In the genomic region with DNA sequence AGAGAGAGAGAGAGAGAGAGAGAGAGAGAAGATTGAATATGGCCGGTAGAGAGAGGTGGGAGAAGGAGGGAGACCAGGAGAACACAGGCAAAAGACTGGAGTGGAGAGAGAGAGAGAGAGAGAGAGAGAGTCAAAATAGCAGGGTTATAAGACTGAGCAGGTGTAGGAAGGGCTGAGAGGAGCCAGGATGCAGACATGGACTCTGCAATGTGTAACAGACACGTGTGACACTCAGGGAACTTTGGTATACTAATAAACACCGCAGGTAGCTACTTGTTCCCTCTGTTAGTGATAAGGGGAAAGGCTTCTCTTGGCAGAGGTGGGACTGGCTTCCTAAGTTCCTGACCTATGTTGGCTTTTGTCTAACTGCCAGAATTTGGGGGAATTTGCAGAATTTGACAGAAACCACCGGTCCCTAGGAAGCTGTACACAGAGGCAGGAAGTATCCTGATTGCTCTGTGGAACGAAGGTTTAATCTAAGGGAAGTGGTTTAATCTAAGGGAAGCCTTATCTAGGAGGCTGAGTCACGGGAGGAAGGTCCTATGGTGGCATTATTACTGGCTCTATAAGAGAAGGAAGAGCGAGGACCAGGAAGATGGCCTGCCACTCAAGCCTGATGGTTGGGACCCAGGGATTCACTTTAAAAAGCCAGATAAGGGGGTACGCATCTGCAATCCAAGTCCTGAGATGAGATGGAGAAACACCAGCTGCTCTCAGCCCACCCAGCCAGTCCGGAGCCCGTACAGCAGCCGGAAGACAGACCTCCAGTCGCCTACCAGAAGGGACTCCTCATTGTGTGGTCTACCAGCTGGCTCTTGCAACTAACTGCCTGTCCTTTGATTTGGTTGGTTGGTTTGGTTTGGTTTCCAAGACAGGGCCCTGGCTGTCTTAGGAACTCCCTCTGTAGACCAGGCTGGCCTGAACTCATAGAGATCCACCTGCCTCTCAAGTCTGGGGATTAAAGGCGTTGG, we compare ENCODE assay signal across 8 mouse cellular contexts. TPM values are rescaled to one million over a fixed set of nuclear protein-coding genes. Genes with fewer than 3 reads are reported as not detected.
DNase-seq lines count a peak whose midpoint lies in the region; ATAC-seq lines count a peak whose summit lies in the region.

No protein-coding gene starts in this region.

- ATAC-seq in liver, embryonic 11.5 days (replicated peaks; ENCODE audit: low FRiP score), result no peak; the same call in 1 of the 2 replicates

- peak; percentile 46 for DNase-seq in thymus, postnatal 14 days
- no peak for DNase-seq in thymus, adult 18-20 months
- DNase-seq in hindbrain, embryonic 10.5 days (ENCODE audit: low spot score), result peak; percentile 33
- no peak for DNase-seq in liver, embryonic 11.5 days (ENCODE audit: low spot score)
- DNase-seq in retina, postnatal 1 day, result peak; percentile 59
- DNase-seq in urinary bladder, postnatal 4 days (ENCODE audit: low spot score in 2 of 2), result no peak
- no peak for DNase-seq in urinary bladder, adult 18-20 months (ENCODE audit: low spot score in 2 of 2)
- no peak for DNase-seq in gastrocnemius, postnatal 4 days (ENCODE audit: low spot score in 2 of 2)

- H3K4me3 ChIP-seq in hindbrain, embryonic 10.5 days, result peak overlapping the region; percentile 61
- H3K4me3 ChIP-seq in liver, embryonic 11.5 days (ENCODE audit: low read depth, low read length), result no peak overlapping the region

- WGBS in hindbrain, embryonic 10.5 days, result 71% methylated on average over 13 of the region's 13 CpGs
- WGBS in liver, embryonic 11.5 days, result 38% methylated on average over 13 of the region's 13 CpGs

- H3K27ac ChIP-seq in hindbrain, embryonic 10.5 days, result peak overlapping the region; percentile 88
- H3K27ac ChIP-seq in liver, embryonic 11.5 days (ENCODE audit: low read depth, low read length), result peak overlapping the region; percentile 11; the same call in 1 of the 2 replicates

- H3K4me1 ChIP-seq in hindbrain, embryonic 10.5 days (replicated peaks), result peaks cover 44% of the 10 kb centered on the region
- peaks cover 18% of the 10 kb centered on the region for H3K4me1 ChIP-seq in liver, embryonic 11.5 days (replicated peaks; ENCODE audit: control insufficient read depth, insufficient read depth, low read length)

- H3K9me3 ChIP-seq in hindbrain, embryonic 10.5 days, result no peaks in the 10 kb centered on the region
- H3K9me3 ChIP-seq in liver, embryonic 11.5 days (ENCODE audit: control insufficient read depth, low read length), result no peaks in the 10 kb centered on the region

- H3K27me3 ChIP-seq in hindbrain, embryonic 10.5 days (ENCODE audit: insufficient read depth, poor library complexity, severe bottlenecking), result no peaks in the 10 kb centered on the region
- peaks cover 2% of the 10 kb centered on the region; the same call in 1 of the 2 replicates for H3K27me3 ChIP-seq in liver, embryonic 11.5 days (replicated peaks; ENCODE audit: control insufficient read depth, insufficient read depth, low read length)

- peak overlapping the region; percentile 92 for H3K4me2 ChIP-seq in liver, embryonic 11.5 days

- no peak overlapping the region for H3K9ac ChIP-seq in liver, embryonic 11.5 days (ENCODE audit: low read depth, low read length)

- no peaks in the 10 kb centered on the region for H3K36me3 ChIP-seq in hindbrain, embryonic 10.5 days
- no peaks in the 10 kb centered on the region for H3K36me3 ChIP-seq in liver, embryonic 11.5 days (ENCODE audit: control insufficient read depth, insufficient read depth, low read length)

RNA-seq across cellular contexts. Expression of gene Mymx, which starts 27.3 kb away (rescaled TPM):
- polyA plus RNA-seq in hindbrain, embryonic 10.5 days (2016; fragmentation: Nextera tagmentation; extraction: Ambion mirVana), result 0.62 TPM in 1 of 2 replicates, not detected in the other
- polyA plus RNA-seq in liver, embryonic 11.5 days (2014; fragmentation: Nextera tagmentation; extraction: Ambion mirVana), result 0.62 and 1.0 TPM in 2 replicates
- 10 to 100 TPM; 42.8 to 44.3 TPM for total RNA-seq in gastrocnemius, postnatal 4 days (2021)

RNA-seq across cellular contexts. Expression of gene Slc29a1, which starts 29.8 kb away (rescaled TPM):
- polyA plus RNA-seq in hindbrain, embryonic 10.5 days (2016; fragmentation: Nextera tagmentation; extraction: Ambion mirVana), result 60.4 and 72.0 TPM in 2 replicates
- 277 and 325 TPM in 2 replicates for polyA plus RNA-seq in liver, embryonic 11.5 days (2014; fragmentation: Nextera tagmentation; extraction: Ambion mirVana)
- total RNA-seq in gastrocnemius, postnatal 4 days (2021), result 100 to 1,000 TPM; 148 to 166 TPM

RNA-seq across cellular contexts. Expression of gene Capn11, which starts 30.0 kb away (rescaled TPM):
- 0.31 and 1.2 TPM in 2 replicates for polyA plus RNA-seq in hindbrain, embryonic 10.5 days (2016; fragmentation: Nextera tagmentation; extraction: Ambion mirVana)
- polyA plus RNA-seq in liver, embryonic 11.5 days (2014; fragmentation: Nextera tagmentation; extraction: Ambion mirVana), result 0.22 and 0.43 TPM in 2 replicates
- total RNA-seq in gastrocnemius, postnatal 4 days (2021), result 1 to 10 TPM in 1 of 2 experiments, under 1 TPM in 1; 0.10 to 1.5 TPM

RNA-seq across cellular contexts. Expression of gene Hsp90ab1, which starts 56.1 kb away (rescaled TPM):
- 1,585 and 2,006 TPM in 2 replicates for polyA plus RNA-seq in hindbrain, embryonic 10.5 days (2016; fragmentation: Nextera tagmentation; extraction: Ambion mirVana)
- polyA plus RNA-seq in liver, embryonic 11.5 days (2014; fragmentation: Nextera tagmentation; extraction: Ambion mirVana), result 1,837 and 1,887 TPM in 2 replicates
- 1,000 to 10,000 TPM; 1,179 to 1,260 TPM for total RNA-seq in gastrocnemius, postnatal 4 days (2021)

RNA-seq across cellular contexts. Expression of gene Mrpl14, which starts 57.0 kb away (rescaled TPM):
- polyA plus RNA-seq in hindbrain, embryonic 10.5 days (2016; fragmentation: Nextera tagmentation; extraction: Ambion mirVana), result 146 and 150 TPM in 2 replicates
- 192 and 194 TPM in 2 replicates for polyA plus RNA-seq in liver, embryonic 11.5 days (2014; fragmentation: Nextera tagmentation; extraction: Ambion mirVana)
- total RNA-seq in gastrocnemius, postnatal 4 days (2021), result 10 to 100 TPM; 83.4 to 92.2 TPM

Comparison
In these comparisons a context has a peak if more than half of its experiments do, and no peak if none do; other contexts are left out.
1. DNase-seq: peak in thymus, postnatal 14 days (single experiment), hindbrain, embryonic 10.5 days (single experiment) and retina, postnatal 1 day (single experiment); none in thymus, adult 18-20 months (0 of 2), liver, embryonic 11.5 days (single experiment), urinary bladder, postnatal 4 days (0 of 2), urinary bladder, adult 18-20 months (0 of 2) and gastrocnemius, postnatal 4 days (0 of 2).